Comparison of ENCODE assay signal across 9 mouse cellular contexts in the genomic region with DNA sequence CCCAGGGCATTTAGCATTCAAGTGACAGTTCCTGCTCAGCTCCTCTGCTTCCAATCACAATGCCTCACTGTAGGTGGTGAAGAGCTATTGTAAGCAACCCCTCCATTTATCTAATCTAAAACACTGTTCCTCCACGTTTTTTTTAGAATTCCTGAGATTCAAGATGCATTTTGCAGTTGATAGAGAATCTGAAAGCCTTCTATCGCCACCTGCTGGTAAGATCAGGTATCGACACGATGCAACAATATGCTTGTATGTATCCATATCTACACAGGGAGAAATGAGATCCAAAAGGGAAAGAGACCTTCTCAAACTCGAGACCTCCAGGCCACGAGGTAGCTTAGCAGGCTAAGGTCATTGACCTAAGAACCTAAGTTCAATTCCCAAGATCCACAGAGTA. TPM values are rescaled to one million over a fixed set of nuclear protein-coding genes. Genes with fewer than 3 reads are reported as not detected.
DNase-seq lines count a peak whose midpoint lies in the region; ATAC-seq and TF ChIP-seq lines count a peak whose summit lies in the region.
"Had no signal": no experiment of that assay in that cellular context is flagged by ENCODE, and none has a peak within 500 bp of the region (broad histone marks: within the 10 kb centered on the region; RNA-seq: fewer than 3 reads in every experiment).

No protein-coding gene starts in this region.

- intact Hi-C loops in heart, postnatal 14 days (cut with DNase I): loop anchor here (1.0 kb wide), 2 partner anchors 53 to 105 kb away; no protein-coding TSS in a partner anchor

- no peak overlapping the region for H3K9ac ChIP-seq in hindbrain, embryonic 14.5 days
- no peak overlapping the region for H3K9ac ChIP-seq in hindbrain, embryonic 13.5 days
- H3K9ac ChIP-seq: embryonic facial prominence, embryonic 12.5 days had no signal

- H3K27me3 ChIP-seq in hindbrain, embryonic 14.5 days (ENCODE audit: control insufficient read depth, insufficient read depth, low read length): no peaks in the 10 kb centered on the region
- no peaks in the 10 kb centered on the region for H3K27me3 ChIP-seq in hindbrain, embryonic 13.5 days
- H3K27me3 ChIP-seq in testis, adult 2 months (ENCODE audit: control insufficient read depth, insufficient read depth, low read length): no peaks in the 10 kb centered on the region
- H3K27me3 ChIP-seq: embryonic facial prominence, embryonic 12.5 days had no signal

- 2% methylated on average over 6 of the region's 6 CpGs for WGBS in hindbrain, embryonic 14.5 days
- WGBS in hindbrain, embryonic 13.5 days: 2% methylated on average over 6 of the region's 6 CpGs

- ATAC-seq in hindbrain, embryonic 14.5 days (ENCODE audit: low FRiP score): no peak
- ATAC-seq in hindbrain, embryonic 13.5 days (ENCODE audit: low FRiP score): no peak
- ATAC-seq in megakaryocyte-erythroid progenitor cell, adult 5-6 weeks (replicated peaks; ENCODE audit: low FRiP score, low TSS enrichment, poor library complexity, severe bottlenecking): 0 out of 2 replicates have a peak, but pooled peaks have one; percentile 37

- peak; percentile 21; the same call in 1 of the 2 replicates for TF ChIP-seq CTCF in testis, adult 2 months (IDR thresholded peaks at IDR 0.05; ENCODE audit: control insufficient read depth, insufficient read depth, insufficient replicate concordance, low read depth, low read length)

- H3K4me3 ChIP-seq in hindbrain, embryonic 14.5 days (replicated peaks; ENCODE audit: low read length): no peak overlapping the region
- no peak overlapping the region for H3K4me3 ChIP-seq in hindbrain, embryonic 13.5 days
- no peak overlapping the region for H3K4me3 ChIP-seq in testis, adult 2 months (ENCODE audit: control insufficient read depth, low read depth, low read length)
- H3K4me3 ChIP-seq: embryonic facial prominence, embryonic 12.5 days had no signal

- no peaks in the 10 kb centered on the region for H3K4me1 ChIP-seq in hindbrain, embryonic 14.5 days (replicated peaks; ENCODE audit: control insufficient read depth, insufficient read depth, low read length)
- no peaks in the 10 kb centered on the region for H3K4me1 ChIP-seq in hindbrain, embryonic 13.5 days (replicated peaks)
- H3K4me1 ChIP-seq in testis, adult 2 months (ENCODE audit: control insufficient read depth, insufficient read depth, low read length): no peaks in the 10 kb centered on the region
- H3K4me1 ChIP-seq: embryonic facial prominence, embryonic 12.5 days had no signal

- peak; percentile 98 for DNase-seq in hindbrain, embryonic 14.5 days (ENCODE audit: low spot score)
- peak; percentile 62 for DNase-seq in adrenal gland, adult 2 months
- peak; percentile 94 for DNase-seq in embryo, embryonic 10.5 days (ENCODE audit: low spot score)
- DNase-seq in heart, postnatal 14 days: peak; percentile 74 to 86
- peak; percentile 66 to 94 for DNase-seq in layer of hippocampus, postnatal 25 days (ENCODE audit: extremely low spot score in 1 of 2, low spot score in 1 of 2)

- no peak overlapping the region for H3K27ac ChIP-seq in hindbrain, embryonic 14.5 days
- no peak overlapping the region for H3K27ac ChIP-seq in hindbrain, embryonic 13.5 days
- H3K27ac ChIP-seq in testis, adult 2 months (ENCODE audit: control insufficient read depth, insufficient read depth, low read depth, low read length): no peak overlapping the region; the same call in 1 of the 2 replicates
- H3K27ac ChIP-seq: embryonic facial prominence, embryonic 12.5 days had no signal

- TF ChIP-seq POLR2A in testis, adult 2 months (IDR thresholded peaks at IDR 0.05; ENCODE audit: control insufficient read depth, low read depth, low read length): no peak

- H3K36me3 ChIP-seq in hindbrain, embryonic 14.5 days (replicated peaks; ENCODE audit: control insufficient read depth, insufficient read depth): no peaks in the 10 kb centered on the region; the same call in 1 of the 2 replicates
- H3K36me3 ChIP-seq in hindbrain, embryonic 13.5 days: peaks cover 15% of the 10 kb centered on the region
- H3K36me3 ChIP-seq in testis, adult 2 months (ENCODE audit: control insufficient read depth, insufficient read depth, low read length): no peaks in the 10 kb centered on the region

- no peaks in the 10 kb centered on the region for H3K9me3 ChIP-seq in hindbrain, embryonic 14.5 days (ENCODE audit: control insufficient read depth, low read length)
- H3K9me3 ChIP-seq in hindbrain, embryonic 13.5 days: no peaks in the 10 kb centered on the region
- H3K9me3 ChIP-seq: embryonic facial prominence, embryonic 12.5 days had no signal

- H3K4me2 ChIP-seq in hindbrain, embryonic 14.5 days (replicated peaks): no peak overlapping the region
- H3K4me2 ChIP-seq in hindbrain, embryonic 13.5 days: no peak overlapping the region
- H3K4me2 ChIP-seq: embryonic facial prominence, embryonic 12.5 days had no signal

RNA-seq across cellular contexts. Expression of a gene that starts 21.4 kb away (rescaled TPM):
- 15.8 and 17.0 TPM in 2 replicates for polyA plus RNA-seq in hindbrain, embryonic 14.5 days (2014; fragmentation: Nextera tagmentation; extraction: Ambion mirVana)
- polyA plus RNA-seq in hindbrain, embryonic 13.5 days (2015; fragmentation: Nextera tagmentation; extraction: Ambion mirVana): 19.3 TPM in 2 replicates
- total RNA-seq in adrenal gland, adult 2 months (2021): 10 to 100 TPM; 82.2 to 88.8 TPM
- 59.0 and 63.6 TPM in 2 replicates for polyA plus RNA-seq in adrenal gland, adult 2 months (2012; rRNA removed)
- total RNA-seq in heart, postnatal 14 days (2021): 10 to 100 TPM; 27.7 to 30.4 TPM
- 10 to 100 TPM; 33.1 to 38.0 TPM for total RNA-seq in layer of hippocampus, postnatal 25 days (2021)
- 16.7 and 17.8 TPM in 2 replicates for total RNA-seq in megakaryocyte-erythroid progenitor cell, adult 5-6 weeks (2014; fragmentation: Nextera tagmentation)
- total RNA-seq in megakaryocyte-erythroid progenitor cell, adult 5-6 weeks (2017): 12.5 and 12.8 TPM in 2 replicates
- 5.4 and 7.2 TPM in 2 replicates for polyA plus RNA-seq in testis, adult 2 months (2012; rRNA removed)

RNA-seq across cellular contexts. Expression of a gene that starts 49.2 kb away (rescaled TPM):
- polyA plus RNA-seq in hindbrain, embryonic 14.5 days (2014; fragmentation: Nextera tagmentation; extraction: Ambion mirVana): 68.9 and 71.4 TPM in 2 replicates
- 59.3 and 61.1 TPM in 2 replicates for polyA plus RNA-seq in hindbrain, embryonic 13.5 days (2015; fragmentation: Nextera tagmentation; extraction: Ambion mirVana)
- 100 to 1,000 TPM; 116 to 185 TPM for total RNA-seq in adrenal gland, adult 2 months (2021)
- polyA plus RNA-seq in adrenal gland, adult 2 months (2012; rRNA removed): 54.6 and 58.7 TPM in 2 replicates
- total RNA-seq in heart, postnatal 14 days (2021): 100 to 1,000 TPM; 252 to 259 TPM
- total RNA-seq in layer of hippocampus, postnatal 25 days (2021): 10 to 100 TPM; 95.7 to 97.1 TPM
- total RNA-seq in megakaryocyte-erythroid progenitor cell, adult 5-6 weeks (2014; fragmentation: Nextera tagmentation): 18.3 and 28.5 TPM in 2 replicates
- 25.3 and 26.7 TPM in 2 replicates for total RNA-seq in megakaryocyte-erythroid progenitor cell, adult 5-6 weeks (2017)
- 4.9 and 7.5 TPM in 2 replicates for polyA plus RNA-seq in testis, adult 2 months (2012; rRNA removed)
